Mouse (Mus musculus) CH12.LX (cell line): ENCODE measurements around the gene Ccdc162. TPM values are rescaled to one million over a fixed set of nuclear protein-coding genes. Genes with fewer than 3 reads are reported as not detected.

Experiments used
- DNase-seq: peaks from one replicate; pipeline ENCODE4 v3.0.0-alpha.2; 2013; ENCODE audit errors: extremely low read depth
- H3K27ac ChIP-seq: 2 replicates; pipeline ENCODE4 v1.5.1; 2012; ENCODE audit warnings: low read depth, mild to moderate bottlenecking, control low read depth, moderate library complexity; ENCODE audit not compliant: insufficient read depth
- H3K27me3 ChIP-seq: replicated peaks from 2 replicates; pipeline ENCODE3; 2012; ENCODE audit warnings: inconsistent platforms
- H3K36me3 ChIP-seq, 2 experiments: replicated peaks in 1 of 2; 2 replicates each; pipeline versions ENCODE3 to v1.6.1; 2012; ENCODE audit warnings: inconsistent platforms in 1 of 2, low read length in 1 of 2, mild to moderate bottlenecking in 1 of 2, mixed read lengths in 1 of 2, moderate library complexity in 1 of 2; ENCODE audit not compliant: control insufficient read depth in 1 of 2, insufficient read depth in 1 of 2
- H3K4me1 ChIP-seq, 2 experiments: 2 replicates each; pipeline ENCODE4 v1.6.1; 2012; ENCODE audit warnings: inconsistent platforms in 1 of 2, moderate library complexity in 1 of 2; ENCODE audit not compliant: insufficient read depth in 2 of 2, control insufficient read depth in 1 of 2
- H3K4me2 ChIP-seq: 2 replicates; pipeline ENCODE4 v1.6.1; 2012; ENCODE audit warnings: low read depth, mild to moderate bottlenecking, control low read depth; ENCODE audit not compliant: poor library complexity, insufficient read depth, severe bottlenecking
- H3K4me3 ChIP-seq, 3 experiments: fragments of 150-350 bp in 1 of 3; sonication (generic) in 1 of 3; replicated peaks in 1 of 3; 2 replicates each; pipeline versions ENCODE3 to v1.5.1; 2011 to 2012; ENCODE audit warnings: low read depth in 2 of 3, low read length in 2 of 3, mild to moderate bottlenecking in 2 of 3, moderate library complexity in 2 of 3, control low read depth in 1 of 3, improper control_type of control experiment in 1 of 3, inconsistent platforms in 1 of 3, mixed read lengths in 1 of 3; ENCODE audit not compliant: poor library complexity in 1 of 3
- H3K79me2 ChIP-seq: replicated peaks from 2 replicates; pipeline ENCODE4 v1.6.1; 2012; ENCODE audit warnings: mild to moderate bottlenecking, moderate library complexity; ENCODE audit not compliant: control insufficient read depth, poor library complexity, insufficient read depth, severe bottlenecking; ENCODE audit errors: extremely low read depth
- H3K9ac ChIP-seq: 2 replicates; pipeline ENCODE4 v1.6.1; 2012; ENCODE audit warnings: low read depth, mild to moderate bottlenecking, control low read depth, moderate library complexity; ENCODE audit not compliant: insufficient read depth
- H3K9me3 ChIP-seq: replicated peaks from 2 replicates; pipeline ENCODE3; 2012; ENCODE audit warnings: low read length, inconsistent platforms, mixed read lengths
- CHD1 ChIP-seq: IDR thresholded peaks from 2 replicates; pipeline ENCODE4 v1.6.1; 2012; ENCODE audit warnings: low read depth, low read length, improper control_type of control experiment, inconsistent platforms
- CTCF ChIP-seq, 2 experiments: IDR thresholded peaks in 1 of 2; conservative IDR thresholded peaks in 1 of 2; 2 replicates each; pipeline ENCODE4 v1.5.1; 2011 to 2012; ENCODE audit warnings: low read depth in 2 of 2, low read length in 2 of 2, improper control_type of control experiment in 1 of 2, inconsistent platforms in 1 of 2, mild to moderate bottlenecking in 1 of 2, moderate library complexity in 1 of 2
- HCFC1 ChIP-seq: IDR thresholded peaks from 2 replicates; pipeline ENCODE4 v1.6.1; 2012; ENCODE audit warnings: low read depth, mild to moderate bottlenecking, inconsistent platforms, low read length, improper control_type of control experiment
- IRF4 ChIP-seq: IDR thresholded peaks from 2 replicates; pipeline ENCODE4 v1.6.1; 2014; ENCODE audit warnings: low read depth, mild to moderate bottlenecking, inconsistent platforms, low read length, improper control_type of control experiment
- KAT2A ChIP-seq: IDR thresholded peaks from 2 replicates; pipeline ENCODE4 v1.6.1; 2012; ENCODE audit warnings: low read length, improper control_type of control experiment, inconsistent platforms; ENCODE audit not compliant: insufficient replicate concordance
- MEF2A ChIP-seq: IDR thresholded peaks from 2 replicates; pipeline ENCODE4 v1.6.1; 2014; ENCODE audit warnings: low read depth, mild to moderate bottlenecking, inconsistent platforms, low read length, improper control_type of control experiment, borderline replicate concordance
- NELFE ChIP-seq: IDR thresholded peaks from 2 replicates; pipeline ENCODE4 v1.6.1; 2011; ENCODE audit warnings: low read depth, low read length, improper control_type of control experiment
- PAX5 ChIP-seq: IDR thresholded peaks from 2 replicates; pipeline ENCODE4 v1.6.1; 2012; ENCODE audit warnings: low read length, inconsistent platforms, mixed read lengths
- POLR2A ChIP-seq: IDR thresholded peaks from 2 replicates; pipeline ENCODE4 v1.6.1; 2011; ENCODE audit warnings: low read depth, mild to moderate bottlenecking, improper control_type of control experiment, low read length
- RCOR1 ChIP-seq: conservative IDR thresholded peaks from 2 replicates; pipeline ENCODE4 v1.6.1; 2012; ENCODE audit warnings: low read depth, mild to moderate bottlenecking, inconsistent platforms, low read length, improper control_type of control experiment
- SIN3A ChIP-seq: IDR thresholded peaks from 2 replicates; pipeline ENCODE4 v1.6.1; 2012; ENCODE audit warnings: low read length, improper control_type of control experiment, inconsistent platforms
- TBP ChIP-seq: conservative IDR thresholded peaks from 2 replicates; pipeline ENCODE4 v1.6.1; 2011; ENCODE audit warnings: low read depth, low read length, improper control_type of control experiment
- TCF12 ChIP-seq: IDR thresholded peaks from 2 replicates; pipeline ENCODE4 v1.6.1; 2014; ENCODE audit warnings: low read depth, mild to moderate bottlenecking, inconsistent platforms, low read length, improper control_type of control experiment
- UBTF ChIP-seq: IDR thresholded peaks from 2 replicates; pipeline ENCODE4 v1.6.1; 2012; ENCODE audit warnings: low read depth, mild to moderate bottlenecking, inconsistent platforms, low read length, improper control_type of control experiment, moderate library complexity
- USF2 ChIP-seq: conservative IDR thresholded peaks from 2 replicates; pipeline ENCODE4 v1.6.1; 2011; ENCODE audit warnings: low read depth, low read length, improper control_type of control experiment
- ZC3H11A ChIP-seq: IDR thresholded peaks from 2 replicates; pipeline ENCODE4 v1.6.1; 2012; ENCODE audit warnings: low read depth, mild to moderate bottlenecking, inconsistent platforms, low read length, improper control_type of control experiment
- ZKSCAN1 ChIP-seq: IDR thresholded peaks from 2 replicates; pipeline ENCODE4 v1.6.1; 2012; ENCODE audit warnings: low read depth, inconsistent platforms, low read length, improper control_type of control experiment, borderline replicate concordance
- dilution Hi-C: fragments of 300-500 bp; cut with MboI; formaldehyde crosslinking; loops from 2 replicates; pipeline ENCODE4 v1.14.3; 2020; ENCODE audit warnings: low sequenced_read_pairs; ENCODE audit not compliant: extremely low pct_unique_long_range_greater_than_20kb, extremely low pct_ligation_motif_present
- in situ Hi-C: fragments of 300-500 bp; cut with MboI; formaldehyde crosslinking; loops from 3 replicates; pipeline ENCODE4 v1.14.3; 2019; ENCODE audit warnings: low sequenced_read_pairs, low pct_ligation_motif_present, low pct_unique_long_range_greater_than_20kb, mixed read lengths
- polyA plus RNA-seq: library from polyadenylated mRNA; unstranded; fragments of >175 nt; gene quantifications from 2 replicates; pipeline ENCODE4 v1.2.1, GENCODE M21; 2012; ENCODE audit warnings: low read depth; ENCODE audit not compliant: insufficient read length
- total RNA-seq, 2 experiments: library from RNA; depleted of rRNA; stranded (reverse); fragments of 300-350 nt in 1 of 2; fragments of >200 nt in 1 of 2; gene quantifications; 2 replicates each; pipeline ENCODE4 v1.2.3; 2012 to 2014

The Ccdc162 gene
- total and polyA plus RNA-seq, 3 experiments, result 0.64 to 1.3 (median 1.3) TPM

GRCm38 (mm10) chr10:41609475-41609874 is 107.0 kb downstream of the Ccdc162 start:
- Histone ChIP-seq H3K79me2 (no peaks in the 10 kb centered on the region), H3K4me2 (no peak overlapping the region), H3K27me3 (no peaks in the 10 kb centered on the region), H3K27ac (no peak overlapping the region), H3K9ac (no peak overlapping the region), H3K36me3 (no peaks in the 10 kb centered on the region), H3K9me3 (no peaks in the 10 kb centered on the region), H3K4me3 (no peak overlapping the region), H3K4me1 (peaks cover 3 to 24% of the 10 kb centered on the region in 2 experiments; a peak in 3 of 4 replicates)
- dilution Hi-C loops (no loop called here), in situ Hi-C loops (no loop called here)
- no peak for DNase-seq
- TF ChIP-seq CHD1 (no peak), ZC3H11A (no peak), IRF4 (no peak), SIN3A (no peak), TCF12 (no peak), POLR2A (no peak), HCFC1 (no peak), KAT2A (no peak), RCOR1 (no peak), USF2 (no peak; the same call in 1 of the 2 replicates), TBP (no peak), UBTF (no peak), PAX5 (no peak), NELFE (no peak), MEF2A (no peak), CTCF (conservative IDR thresholded peaks at IDR 0.05 in 1 of 2, IDR thresholded peaks at IDR 0.05 in 1 of 2; ENCODE audit: low read depth in 2 of 2, low read length in 2 of 2) (no peak)

- DNase-seq, result no peak
- no peak for TF ChIP-seq ZKSCAN1
- TF ChIP-seq, all 38 proteins: peak for 0
- no peak overlapping the region for H3K9ac ChIP-seq
- no peaks in the 10 kb centered on the region for H3K79me2 ChIP-seq
- H3K27me3 ChIP-seq, result no peaks in the 10 kb centered on the region
- no peaks in the 10 kb centered on the region for H3K36me3 ChIP-seq
- dilution Hi-C loops, result no loop called here
- no peak overlapping the region for H3K4me2 ChIP-seq
- in situ Hi-C loops, result no loop called here
- no peak overlapping the region for H3K4me3 ChIP-seq
- H3K9me3 ChIP-seq, result no peaks in the 10 kb centered on the region
- no peak overlapping the region for H3K27ac ChIP-seq
- peaks cover 3 to 24% of the 10 kb centered on the region in 2 experiments; a peak in 3 of 4 replicates for H3K4me1 ChIP-seq
Observed at GRCm38 (mm10) chr10:41608485-41608884, 107.9 kb downstream of the Ccdc162 start.
